Mouse (Mus musculus) cortical plate, adult 2 months (tissue): ENCODE data around the gene Vwce. TPM values are rescaled to one million over a fixed set of nuclear protein-coding genes. Genes with fewer than 3 reads are reported as not detected.

Experiments used
- H3K27ac ChIP-seq: fragments of 200-500 bp; 2 replicates; pipeline ENCODE4 v1.5.1; 2012; ENCODE audit warnings: low read length, control low read depth, inconsistent platforms; ENCODE audit not compliant: insufficient read depth
- H3K4me1 ChIP-seq: fragments of 200-500 bp; 2 replicates; pipeline ENCODE4 v1.6.1; 2011; ENCODE audit warnings: low read length; ENCODE audit not compliant: control insufficient read depth, insufficient read depth
- H3K4me3 ChIP-seq: fragments of 200-500 bp; 2 replicates; pipeline ENCODE4 v1.5.1; 2011; ENCODE audit warnings: mild to moderate bottlenecking, low read length, control low read depth; ENCODE audit not compliant: insufficient read depth
- CTCF ChIP-seq: fragments of 200-500 bp; IDR thresholded peaks from 2 replicates; pipeline ENCODE4 v1.5.1; 2011; ENCODE audit warnings: mild to moderate bottlenecking, control low read depth, low read length; ENCODE audit not compliant: insufficient read depth; ENCODE audit errors: extremely low read depth
- POLR2A ChIP-seq: fragments of 200-500 bp; IDR thresholded peaks from 2 replicates; pipeline ENCODE4 v1.6.1; 2011; ENCODE audit warnings: mild to moderate bottlenecking, low read length, control low read depth; ENCODE audit not compliant: insufficient read depth; ENCODE audit errors: extremely low read depth
- polyA plus RNA-seq: library from polyadenylated mRNA; depleted of rRNA; stranded (reverse); fragments of >200 nt; gene quantifications from 2 replicates; pipeline ENCODE4 v1.2.3, GENCODE M21; 2012

Vwce gene
- polyA plus RNA-seq, 1 experiment = 0.81 TPM

DNA sequence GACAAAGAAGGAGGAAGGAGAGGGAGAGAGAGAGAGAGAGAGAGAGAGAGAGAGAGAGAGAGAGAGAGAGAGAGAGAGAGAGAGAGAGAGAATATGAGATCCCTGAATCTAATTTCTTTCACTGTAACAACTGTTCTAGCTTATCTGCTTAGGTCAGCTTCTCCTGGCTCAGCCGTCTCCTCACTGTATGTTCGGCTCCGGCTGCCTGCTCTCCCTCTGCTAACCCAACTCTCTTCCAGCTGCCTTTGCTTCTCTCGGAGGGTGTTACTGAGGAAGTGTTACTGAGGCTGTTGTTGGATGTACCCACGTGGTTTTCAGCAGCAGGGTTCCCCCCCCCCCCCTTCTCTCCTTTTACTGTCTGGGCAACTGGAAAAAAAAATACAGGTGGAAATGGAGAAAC is 6.1 kb downstream of the Vwce start:
- TF ChIP-seq CTCF = no peak
- no peak for TF ChIP-seq POLR2A
- Histone ChIP-seq H3K4me3 (no peak overlapping the region), H3K27ac (no peak overlapping the region), H3K4me1 (no peaks in the 10 kb centered on the region)

DNA sequence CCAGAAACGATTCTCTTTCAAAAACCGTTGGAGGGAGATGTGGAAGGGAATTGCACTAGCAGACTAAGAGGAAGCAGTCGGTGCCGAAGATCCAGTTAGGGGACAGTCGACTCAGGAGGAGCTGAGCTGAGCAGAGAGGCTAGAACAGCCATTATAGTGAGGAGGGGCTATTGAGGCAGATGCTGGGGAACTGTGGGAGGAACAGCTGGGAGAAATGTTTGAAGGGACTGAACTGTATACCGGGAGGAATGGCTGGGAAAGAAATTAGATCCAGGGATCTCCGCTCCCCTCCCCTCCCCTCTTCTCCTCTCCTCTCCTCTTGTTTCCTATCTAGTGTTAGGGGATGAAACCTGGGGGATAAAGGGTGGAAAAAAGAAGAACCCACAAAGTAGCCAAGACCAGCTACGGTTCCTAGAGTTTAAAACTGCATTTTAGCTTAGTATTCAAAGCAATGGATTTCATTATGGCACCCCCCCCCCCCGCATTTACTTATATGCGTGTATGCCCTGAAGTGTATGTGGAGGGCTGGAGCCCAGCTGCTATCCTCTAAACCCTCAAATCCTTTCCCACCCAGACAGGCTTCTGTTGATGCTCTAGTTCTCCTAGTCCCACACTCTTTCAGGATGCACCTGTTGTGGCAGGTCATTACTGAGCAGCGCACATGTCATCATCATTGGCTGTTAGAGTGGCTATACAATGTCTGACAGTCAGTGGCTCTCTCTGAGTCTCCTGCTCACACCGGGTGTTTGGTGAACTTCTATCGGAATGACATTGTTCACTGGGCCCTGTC is 6.8 kb downstream of the Vwce start:
- TF ChIP-seq POLR2A (no peak), CTCF (no peak)
- Histone ChIP-seq H3K27ac (no peak overlapping the region), H3K4me1 (no peaks in the 10 kb centered on the region), H3K4me3 (no peak overlapping the region)

DNA sequence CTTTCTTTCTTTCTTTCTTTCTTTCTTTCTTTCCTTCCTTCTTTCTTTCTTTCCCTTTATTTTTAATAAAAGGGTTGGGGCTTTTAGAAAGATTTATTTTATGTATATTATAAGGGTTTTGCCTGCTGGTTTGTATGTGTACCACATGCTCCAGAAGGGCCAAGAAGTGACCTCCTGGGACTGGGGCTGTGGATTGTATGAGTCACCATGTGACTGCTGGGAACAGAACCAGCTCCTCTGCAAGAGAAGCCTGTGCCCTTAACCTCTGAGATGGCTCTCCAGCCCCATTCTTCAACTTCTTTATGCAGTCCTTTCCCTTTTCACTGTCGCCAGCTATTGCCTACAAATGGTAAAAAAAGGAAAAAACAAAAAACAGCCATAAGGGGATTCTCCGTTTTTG is 11.6 kb downstream of the Vwce start:
- no peak overlapping the region for H3K27ac ChIP-seq
- H3K4me1 ChIP-seq = no peaks in the 10 kb centered on the region
- TF ChIP-seq CTCF (no peak), POLR2A (no peak)
- H3K4me3 ChIP-seq = no peak overlapping the region

DNA sequence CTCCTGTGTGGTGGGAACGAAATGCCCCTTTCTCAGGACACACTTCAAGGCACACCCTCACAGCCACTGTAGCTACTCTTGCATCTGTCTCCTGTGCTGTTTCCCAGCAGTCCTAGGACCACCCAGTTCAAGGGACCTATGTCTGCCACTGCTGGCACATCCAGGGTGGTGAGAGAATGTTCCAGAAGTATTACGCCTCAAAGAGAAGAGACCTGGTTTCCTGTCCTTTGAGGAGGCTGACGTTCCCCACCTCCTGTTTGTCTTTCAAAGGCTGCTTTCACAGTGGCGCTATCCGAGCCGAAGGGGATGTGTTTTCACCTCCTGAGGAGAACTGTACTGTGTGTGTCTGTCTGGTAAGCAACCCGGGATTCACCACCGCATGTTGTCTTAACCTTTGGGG is 14.1 kb downstream of the Vwce start:
- H3K4me1 ChIP-seq = no peaks in the 10 kb centered on the region
- TF ChIP-seq POLR2A (no peak), CTCF (no peak)

DNA sequence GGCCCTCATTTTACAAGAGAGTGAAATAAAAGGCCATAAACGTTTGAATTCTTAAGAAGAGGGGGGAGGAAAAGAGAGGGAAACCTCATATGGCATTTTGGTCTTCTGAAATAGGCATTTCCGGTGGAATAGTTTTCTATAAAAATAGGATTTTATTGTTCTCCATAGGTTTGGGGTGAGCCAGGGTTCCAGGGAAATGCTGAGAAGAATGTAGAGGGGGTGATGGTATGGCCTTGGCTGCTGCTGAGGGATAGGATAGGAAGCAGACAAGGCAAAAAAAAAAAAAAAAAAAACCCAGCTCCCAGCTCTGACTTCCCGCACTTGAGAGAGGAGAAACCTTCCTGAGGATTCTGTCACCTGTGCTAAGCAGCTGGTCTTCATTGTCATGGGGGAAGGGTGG is 22.0 kb downstream of the Vwce start:
- no peak overlapping the region for H3K27ac ChIP-seq
- H3K4me1 ChIP-seq = no peaks in the 10 kb centered on the region
- TF ChIP-seq POLR2A (no peak), CTCF (no peak)
- no peak overlapping the region for H3K4me3 ChIP-seq

More for the DNA sequence above, 14.1 kb downstream of the Vwce start:
- no peak overlapping the region for H3K4me3 ChIP-seq
- no peak overlapping the region for H3K27ac ChIP-seq

DNA sequence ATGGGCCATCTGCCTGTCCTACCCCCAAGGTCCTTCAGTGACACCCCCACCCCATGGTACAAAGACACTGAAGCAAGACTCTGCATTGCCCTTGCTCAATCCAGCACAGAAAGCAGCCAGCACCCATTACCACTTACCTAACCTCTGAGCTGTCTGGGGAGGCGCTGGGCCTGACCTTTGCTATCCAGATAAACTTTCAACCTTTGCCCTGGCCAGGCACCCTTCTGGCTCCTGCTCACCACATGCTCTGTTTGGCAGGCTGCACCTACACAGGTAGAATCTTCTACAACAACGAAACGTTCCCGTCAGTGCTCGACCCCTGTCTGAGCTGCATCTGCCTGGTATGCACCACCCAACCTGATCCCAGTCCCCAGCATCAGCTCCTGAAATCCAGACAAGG is 23.7 kb downstream of the Vwce start:
- H3K4me1 ChIP-seq = no peaks in the 10 kb centered on the region
- no peak overlapping the region for H3K27ac ChIP-seq
- TF ChIP-seq POLR2A (no peak), CTCF (no peak)
- no peak overlapping the region for H3K4me3 ChIP-seq

DNA sequence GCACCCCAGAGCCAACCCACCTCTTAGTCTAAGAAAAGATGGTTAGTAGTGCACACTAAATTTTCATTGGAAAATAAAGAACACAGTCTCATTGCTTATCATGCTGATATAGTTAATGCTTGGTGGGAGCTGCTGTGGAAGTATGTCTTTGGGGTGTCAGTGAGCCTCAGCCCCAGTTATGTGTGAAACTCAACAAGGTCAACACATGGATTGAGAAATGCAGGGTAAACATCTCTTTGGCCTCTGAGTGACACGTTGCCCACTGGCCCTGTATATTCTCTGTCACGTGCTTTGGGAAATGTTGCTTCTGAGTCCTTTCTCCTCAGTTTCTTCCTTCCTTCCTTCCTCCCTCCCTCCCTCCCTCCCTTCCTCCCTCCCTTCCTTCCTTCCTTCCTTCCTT is 24.4 kb downstream of the Vwce start:
- H3K4me1 ChIP-seq = no peaks in the 10 kb centered on the region

DNA sequence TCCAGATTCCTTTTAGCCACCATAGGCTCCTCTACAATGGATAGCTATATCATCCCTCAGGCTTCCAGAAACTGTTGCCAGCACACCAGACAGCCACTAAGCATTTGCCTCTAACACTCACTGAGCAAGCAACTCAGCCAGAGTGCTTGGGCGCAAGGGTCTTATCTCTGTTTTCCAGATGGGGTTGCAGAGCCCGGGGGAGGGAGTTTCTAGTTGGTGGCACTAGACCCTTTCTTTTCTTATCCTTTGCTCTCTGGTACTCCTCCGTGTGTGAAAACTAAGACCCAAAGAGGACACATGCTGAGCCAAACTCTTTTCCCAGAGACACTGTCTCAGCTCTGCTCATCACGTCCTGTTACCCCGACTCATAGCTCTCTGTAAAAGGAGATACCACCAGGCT is 27.4 kb downstream of the Vwce start:
- H3K4me3 ChIP-seq = no peak overlapping the region
- no peak overlapping the region for H3K27ac ChIP-seq
- TF ChIP-seq POLR2A (no peak), CTCF (no peak)
- H3K4me1 ChIP-seq = no peaks in the 10 kb centered on the region

More for the DNA sequence above, 24.4 kb downstream of the Vwce start:
- no peak overlapping the region for H3K27ac ChIP-seq
- TF ChIP-seq POLR2A (no peak), CTCF (no peak)
- no peak overlapping the region for H3K4me3 ChIP-seq

DNA sequence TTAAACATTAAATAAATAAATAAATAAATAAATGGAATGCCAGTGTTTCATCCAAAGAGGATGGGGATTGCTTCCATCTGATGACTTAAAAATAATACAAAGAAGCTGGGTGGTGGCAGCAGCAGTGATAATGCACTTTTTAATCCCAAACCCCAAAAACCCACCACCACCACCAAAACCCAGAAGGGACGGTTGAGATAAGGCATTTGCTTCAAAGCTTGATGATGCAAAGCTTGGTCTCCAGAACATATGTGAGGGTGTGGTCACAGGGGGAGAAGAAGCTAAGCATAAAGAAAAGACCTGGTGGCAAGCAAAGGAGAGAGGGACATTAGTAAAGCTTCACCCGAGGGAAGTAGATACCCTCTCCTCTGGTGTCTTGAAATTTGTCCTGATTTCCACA is 27.9 kb downstream of the Vwce start:
- no peaks in the 10 kb centered on the region for H3K4me1 ChIP-seq
- no peak overlapping the region for H3K4me3 ChIP-seq
- H3K27ac ChIP-seq = no peak overlapping the region
- TF ChIP-seq POLR2A (no peak), CTCF (no peak)

DNA sequence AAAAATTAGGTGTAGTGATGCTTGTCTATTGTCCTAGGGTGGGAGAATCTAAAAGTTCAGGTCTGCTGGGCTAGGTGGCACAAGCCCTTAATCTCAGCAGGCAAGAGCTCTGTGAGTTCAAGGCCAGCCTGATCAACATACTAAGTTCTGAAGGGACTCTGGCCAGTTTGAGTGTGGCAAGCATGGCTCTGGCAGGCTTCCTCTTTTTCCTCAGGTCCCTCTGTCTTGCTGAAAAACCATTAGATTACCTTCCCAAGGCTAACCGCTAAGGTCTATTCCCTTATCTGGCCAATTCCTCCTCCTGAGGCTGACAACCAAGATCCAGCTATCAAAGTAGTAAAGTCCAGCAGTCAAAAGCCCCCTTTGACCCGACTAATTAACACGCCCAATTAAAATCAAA is 28.7 kb downstream of the Vwce start:
- H3K27ac ChIP-seq = no peak overlapping the region
- H3K4me1 ChIP-seq = no peaks in the 10 kb centered on the region
- no peak for TF ChIP-seq POLR2A
- no peak for TF ChIP-seq CTCF
- H3K4me3 ChIP-seq = no peak overlapping the region

DNA sequence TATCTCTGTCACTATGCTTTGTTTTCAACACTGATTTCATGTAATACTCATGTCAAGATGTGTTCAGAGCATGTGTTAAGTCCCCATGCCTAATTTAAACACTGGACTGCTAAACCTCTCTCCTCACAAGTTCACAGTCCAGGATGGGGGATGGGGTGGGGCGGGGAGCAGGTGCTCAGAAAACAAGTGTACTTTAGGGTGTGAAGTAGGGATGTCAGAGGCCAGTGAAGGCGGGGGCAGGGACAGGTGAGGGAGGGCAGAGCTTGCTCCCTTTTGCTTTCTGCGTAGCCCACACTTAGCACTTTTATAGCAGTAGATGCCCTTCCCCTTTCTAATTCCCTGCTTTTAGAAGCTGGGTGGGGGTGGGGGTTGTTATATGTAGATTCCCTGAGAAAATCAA is 31.1 kb downstream of the Vwce start:
- no peak for TF ChIP-seq POLR2A
- TF ChIP-seq CTCF = no peak

More for the DNA sequence above, 31.1 kb downstream of the Vwce start:
- H3K4me1 ChIP-seq = no peaks in the 10 kb centered on the region
- no peak overlapping the region for H3K27ac ChIP-seq
- H3K4me3 ChIP-seq = no peak overlapping the region
